Mouse (Mus musculus): ENCODE results near the gene Cps1.

DNA sequence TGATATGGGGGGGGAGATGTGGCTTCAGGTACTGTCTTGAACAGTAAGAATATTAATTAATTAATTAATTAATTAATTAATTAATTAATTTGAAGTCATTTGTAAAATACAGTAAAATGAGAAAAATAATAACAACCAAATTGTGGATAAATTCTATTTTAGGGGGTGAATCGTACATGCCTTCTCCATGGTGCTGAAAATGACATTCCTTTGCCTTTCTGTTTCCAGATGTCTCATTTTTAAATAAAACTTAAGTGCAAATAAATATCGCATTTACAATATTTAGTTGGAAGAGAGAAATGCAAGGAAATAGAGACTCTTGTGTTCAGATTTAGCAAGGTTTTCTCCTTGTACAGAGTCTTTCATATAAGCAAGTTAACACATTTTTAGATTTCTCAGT is 112.0 kb downstream of the Cps1 start:
- TF ChIP-seq CTCF (IDR thresholded peaks at IDR 0.05) (no peak), EP300 (IDR thresholded peaks at IDR 0.05; ENCODE audit: insufficient read depth, low read depth, low read length) (no peak), POLR2A (IDR thresholded peaks at IDR 0.05; ENCODE audit: insufficient read depth, low read depth, low read length) (no peak)
